In genomic region chr15:31531446-31532330, GRCm38 (mm10) we compare ENCODE assay signal across 8 mouse cellular contexts. TPM values are rescaled to one million over a fixed set of nuclear protein-coding genes. Genes with fewer than 3 reads are reported as not detected.
DNase-seq lines count a peak whose midpoint lies in the region; ATAC-seq lines count a peak whose summit lies in the region.

No protein-coding gene starts in this region.

- peak; percentile 25 for DNase-seq in retina, adult 2 months (ENCODE audit: low read depth, low spot score)
- DNase-seq in retina, postnatal 1 day: no peak
- peak; percentile 39 for DNase-seq in hindlimb bud, embryonic 11.5 days (ENCODE audit: extremely low spot score, low read depth, low spot score)
- DNase-seq in adrenal gland, postnatal 10 days: no peak
- DNase-seq in left cerebral cortex, postnatal 10 days (ENCODE audit: extremely low spot score in 1 of 2, low spot score in 2 of 2): no peak
- DNase-seq in B cell, adult 2 months: no peak

- peak; percentile 43 for ATAC-seq in common myeloid progenitor, adult 5-6 weeks (replicated peaks; ENCODE audit: low read depth, poor library complexity, severe bottlenecking)
- ATAC-seq in midbrain, embryonic 13.5 days: no peak

- H3K4me3 ChIP-seq in midbrain, embryonic 13.5 days (replicated peaks): peak overlapping the region; percentile 92

- intact Hi-C loops in left cerebral cortex, postnatal 10 days (cut with DNase I): loop anchor here (5.0 kb wide), 1 partner anchor 56 kb away; no protein-coding TSS in a partner anchor

- 24% methylated on average over 16 of the region's 16 CpGs for WGBS in midbrain, embryonic 13.5 days

- peak overlapping the region; percentile 92 for H3K9ac ChIP-seq in midbrain, embryonic 13.5 days (replicated peaks)

- H3K4me1 ChIP-seq in midbrain, embryonic 13.5 days (replicated peaks): peaks cover 39% of the 10 kb centered on the region

- no peaks in the 10 kb centered on the region for H3K36me3 ChIP-seq in midbrain, embryonic 13.5 days

- H3K4me2 ChIP-seq in midbrain, embryonic 13.5 days (replicated peaks): peak overlapping the region; percentile 61

- H3K27me3 ChIP-seq in midbrain, embryonic 13.5 days: no peaks in the 10 kb centered on the region

- peak overlapping the region; percentile 99 for H3K27ac ChIP-seq in midbrain, embryonic 13.5 days

- H3K9me3 ChIP-seq in midbrain, embryonic 13.5 days: 0 out of 2 replicates have a peak, but pooled peaks cover 6% of the 10 kb centered on the region

RNA-seq across cellular contexts. Expression of gene March6, which starts 0.8 kb away (rescaled TPM):
- 44.8 and 58.4 TPM in 2 replicates for total RNA-seq in common myeloid progenitor, adult 5-6 weeks (2017)
- 75.0 and 78.6 TPM in 2 replicates for polyA plus RNA-seq in midbrain, embryonic 13.5 days (2015; fragmentation: Nextera tagmentation; extraction: Ambion mirVana)
- 100 to 1,000 TPM in 1 of 2 experiments, 10 to 100 TPM in 1; 97.6 to 101 TPM for total RNA-seq in adrenal gland, postnatal 10 days (2021)
- total RNA-seq in left cerebral cortex, postnatal 10 days (2021): 100 to 1,000 TPM; 226 to 233 TPM

RNA-seq across cellular contexts. Expression of gene Cmbl, which starts 33.5 kb away (rescaled TPM):
- total RNA-seq in common myeloid progenitor, adult 5-6 weeks (2017): not detected in 2 replicates
- 3.1 and 4.0 TPM in 2 replicates for polyA plus RNA-seq in midbrain, embryonic 13.5 days (2015; fragmentation: Nextera tagmentation; extraction: Ambion mirVana)
- 100 to 1,000 TPM in 1 of 2 experiments, 10 to 100 TPM in 1; 82.2 to 106 TPM for total RNA-seq in adrenal gland, postnatal 10 days (2021)
- total RNA-seq in left cerebral cortex, postnatal 10 days (2021): 10 to 100 TPM; 13.5 to 17.3 TPM

Comparison
In these comparisons a context has a peak if more than half of its experiments do, and no peak if none do; other contexts are left out.
1. DNase-seq: peak in retina, adult 2 months (single experiment) and hindlimb bud, embryonic 11.5 days (single experiment); none in retina, postnatal 1 day (single experiment), adrenal gland, postnatal 10 days (single experiment), left cerebral cortex, postnatal 10 days (0 of 2) and B cell, adult 2 months (0 of 2).
2. RNA of gene Cmbl, which starts 33.5 kb away (total RNA-seq): 82.2 to 106 TPM in adrenal gland, postnatal 10 days and 13.5 to 17.3 TPM in left cerebral cortex, postnatal 10 days; not detected in common myeloid progenitor, adult 5-6 weeks; every median in the first group is over 10 times any median in the second.